Mouse (Mus musculus): ENCODE data around the gene Tada3. TPM values are rescaled to one million over a fixed set of nuclear protein-coding genes. Genes with fewer than 3 reads are reported as not detected.

The Tada3 gene
- polyA plus RNA-seq, 1 experiment from 2014 or later = 44.4 TPM

DNA sequence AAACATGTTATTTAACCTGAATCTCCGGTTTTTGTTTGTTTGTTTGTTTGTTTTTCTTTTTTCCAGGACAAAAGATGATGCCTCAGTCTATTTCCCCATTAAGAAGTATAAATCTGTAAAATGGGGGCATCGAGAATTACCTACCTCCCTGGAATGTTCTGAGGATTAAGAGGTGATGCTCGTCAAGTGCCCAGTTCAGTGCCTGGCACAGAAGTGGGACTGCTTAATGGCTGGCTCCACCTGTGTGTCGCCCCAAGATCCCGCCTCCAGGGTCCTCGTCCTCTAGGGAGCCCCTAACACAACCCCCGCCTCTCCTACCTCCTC, 549 bp downstream of the Tada3 start:
- ATAC-seq = no peak

GRCm38 (mm10) chr6:113373491-113373890, 4.2 kb downstream of the Tada3 start:
- ATAC-seq = no peak
- Histone ChIP-seq H3K27me3 (replicated peaks; ENCODE audit: control insufficient read depth, insufficient read depth, low read length) (no peaks in the 10 kb centered on the region), H3K36me3 (ENCODE audit: control insufficient read depth, insufficient read depth, low read length) (peaks cover 6% of the 10 kb centered on the region; the same call in 1 of the 2 replicates), H3K27ac (ENCODE audit: low read length) (no peak overlapping the region), H3K9ac (ENCODE audit: low read depth, low read length) (no peak overlapping the region), H3K4me1 (ENCODE audit: control insufficient read depth, insufficient read depth, low read length) (peaks cover 6% of the 10 kb centered on the region; the same call in 1 of the 2 replicates), H3K9me3 (ENCODE audit: control insufficient read depth, low read length) (no peaks in the 10 kb centered on the region), H3K4me2 (ENCODE audit: low read depth, low read length) (no peak overlapping the region), H3K4me3 (ENCODE audit: low read length) (no peak overlapping the region)
- 84% methylated on average over 4 of the region's 4 CpGs for WGBS

More for the DNA sequence above, 549 bp downstream of the Tada3 start:
- H3K4me3 ChIP-seq (ENCODE audit: low read length) = peak overlapping the region; percentile 96
- no peaks in the 10 kb centered on the region for H3K27me3 ChIP-seq (replicated peaks; ENCODE audit: control insufficient read depth, insufficient read depth, low read length)
- WGBS = 7% methylated on average over 7 of the region's 7 CpGs
- H3K4me1 ChIP-seq (ENCODE audit: control insufficient read depth, insufficient read depth, low read length) = peaks cover 16% of the 10 kb centered on the region
- H3K27ac ChIP-seq (ENCODE audit: low read length) = peak overlapping the region; percentile 97
- peak overlapping the region; percentile 70 for H3K4me2 ChIP-seq (ENCODE audit: low read depth, low read length)
- peaks cover 6% of the 10 kb centered on the region for H3K36me3 ChIP-seq (ENCODE audit: control insufficient read depth, insufficient read depth, low read length)
- no peaks in the 10 kb centered on the region for H3K9me3 ChIP-seq (ENCODE audit: control insufficient read depth, low read length)
- H3K9ac ChIP-seq (ENCODE audit: low read depth, low read length) = peak overlapping the region; percentile 97

DNA sequence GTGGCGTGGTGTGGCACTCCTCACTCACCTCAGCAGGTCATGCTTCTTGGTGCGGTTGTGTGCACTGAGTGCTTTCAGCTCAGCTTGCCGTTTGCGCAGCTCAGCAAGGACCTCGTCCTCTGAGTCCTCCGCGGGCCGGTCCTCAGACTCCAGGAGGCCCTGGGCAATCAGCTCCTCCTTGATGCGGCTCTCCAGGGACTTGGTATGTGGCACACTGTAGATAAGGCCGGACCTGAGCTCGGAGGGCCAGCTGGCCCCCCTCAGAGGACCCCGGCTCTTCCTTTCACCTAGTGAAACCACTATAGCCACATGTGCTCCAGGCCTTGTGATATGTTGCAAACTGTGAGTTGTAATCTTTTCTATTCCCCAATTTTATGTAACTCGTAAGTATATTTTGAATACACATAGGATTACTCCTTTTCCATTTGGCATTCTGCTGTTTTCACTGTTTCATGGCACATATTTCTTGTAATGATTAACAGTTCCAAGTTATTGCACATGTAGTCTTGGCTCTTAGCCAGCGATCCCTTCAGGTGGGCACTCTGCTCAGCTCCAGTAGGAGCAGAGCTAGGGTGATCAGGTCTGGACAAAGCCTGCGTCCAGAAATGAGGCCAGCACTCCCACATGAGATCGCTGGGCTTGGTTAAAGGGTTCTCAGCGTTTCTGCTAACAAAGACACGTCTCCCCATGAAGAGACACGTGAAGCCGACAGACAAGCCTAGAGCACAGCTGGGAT, 7.3 kb downstream of the Tada3 start:
- ATAC-seq = peak; percentile 84
- no peaks in the 10 kb centered on the region for H3K27me3 ChIP-seq (replicated peaks; ENCODE audit: control insufficient read depth, insufficient read depth, low read length)
- no peak overlapping the region for H3K4me3 ChIP-seq (ENCODE audit: low read length)
- peaks cover 13% of the 10 kb centered on the region for H3K36me3 ChIP-seq (ENCODE audit: control insufficient read depth, insufficient read depth, low read length)
- peaks cover 4% of the 10 kb centered on the region; the same call in 1 of the 2 replicates for H3K4me1 ChIP-seq (ENCODE audit: control insufficient read depth, insufficient read depth, low read length)
- peak overlapping the region; percentile 27 for H3K27ac ChIP-seq (ENCODE audit: low read length)
- WGBS = 73% methylated on average over 20 of the region's 20 CpGs
- H3K4me2 ChIP-seq (ENCODE audit: low read depth, low read length) = no peak overlapping the region
- no peak overlapping the region for H3K9ac ChIP-seq (ENCODE audit: low read depth, low read length)
- H3K9me3 ChIP-seq (ENCODE audit: control insufficient read depth, low read length) = no peaks in the 10 kb centered on the region

GRCm38 (mm10) chr6:113368577-113368976, 9.1 kb downstream of the Tada3 start:
- H3K4me1 ChIP-seq (ENCODE audit: control insufficient read depth, insufficient read depth, low read length) = peaks cover 4% of the 10 kb centered on the region; the same call in 1 of the 2 replicates
- H3K9me3 ChIP-seq (ENCODE audit: control insufficient read depth, low read length) = no peaks in the 10 kb centered on the region
- no peak overlapping the region for H3K27ac ChIP-seq (ENCODE audit: low read length)
- no peak for ATAC-seq
- H3K9ac ChIP-seq (ENCODE audit: low read depth, low read length) = no peak overlapping the region
- peaks cover 13% of the 10 kb centered on the region for H3K36me3 ChIP-seq (ENCODE audit: control insufficient read depth, insufficient read depth, low read length)
- 88% methylated on average over 5 of the region's 5 CpGs for WGBS
- H3K27me3 ChIP-seq (replicated peaks; ENCODE audit: control insufficient read depth, insufficient read depth, low read length) = no peaks in the 10 kb centered on the region
- no peak overlapping the region for H3K4me2 ChIP-seq (ENCODE audit: low read depth, low read length)
- H3K4me3 ChIP-seq (ENCODE audit: low read length) = no peak overlapping the region

DNA sequence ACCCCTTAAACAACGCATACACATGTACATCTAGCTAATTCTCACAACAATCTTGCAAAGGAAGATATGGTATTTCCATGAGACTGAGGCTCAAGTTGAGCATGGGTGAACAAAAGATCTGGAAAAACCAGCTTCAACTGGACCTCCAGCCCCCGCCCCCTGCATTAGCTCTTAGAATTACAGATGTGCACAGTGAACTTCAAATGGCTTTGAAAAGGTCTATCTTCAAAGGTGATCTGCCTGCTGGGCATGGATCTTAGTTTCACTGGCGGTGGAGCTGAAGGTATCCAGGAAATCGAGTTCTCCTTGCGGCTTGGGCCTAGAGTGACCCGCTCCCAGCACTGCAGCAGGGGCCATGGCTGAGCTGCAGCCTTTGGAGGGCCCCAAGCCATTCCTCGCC, 9.6 kb downstream of the Tada3 start:
- Histone ChIP-seq H3K27ac (ENCODE audit: low read length) (no peak overlapping the region), H3K4me2 (ENCODE audit: low read depth, low read length) (no peak overlapping the region), H3K9me3 (ENCODE audit: control insufficient read depth, low read length) (no peaks in the 10 kb centered on the region), H3K36me3 (ENCODE audit: control insufficient read depth, insufficient read depth, low read length) (peaks cover 13% of the 10 kb centered on the region), H3K27me3 (replicated peaks; ENCODE audit: control insufficient read depth, insufficient read depth, low read length) (no peaks in the 10 kb centered on the region), H3K9ac (ENCODE audit: low read depth, low read length) (no peak overlapping the region), H3K4me3 (ENCODE audit: low read length) (no peak overlapping the region), H3K4me1 (ENCODE audit: control insufficient read depth, insufficient read depth, low read length) (peaks cover 4% of the 10 kb centered on the region; the same call in 1 of the 2 replicates)
- 90% methylated on average over 7 of the region's 7 CpGs for WGBS
- ATAC-seq = no peak

DNA sequence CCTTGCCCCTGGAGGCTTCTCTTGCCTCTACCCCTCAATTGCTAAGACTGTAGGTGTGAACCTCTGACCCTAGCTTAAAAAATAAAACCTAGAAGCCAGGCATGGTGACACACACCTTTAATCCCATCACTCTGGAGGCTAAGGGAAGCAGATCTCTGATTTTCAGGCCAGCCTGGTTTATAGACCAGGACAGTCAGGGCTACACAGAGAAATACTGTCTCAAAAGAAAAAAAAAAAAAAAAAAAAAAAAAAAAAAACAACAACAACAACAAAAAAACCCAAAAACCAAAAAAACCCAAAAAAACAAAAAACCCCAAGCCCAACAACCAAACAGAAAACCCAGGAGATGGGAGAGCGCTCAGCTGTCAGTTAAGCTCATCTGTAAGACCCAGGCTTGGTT, 10.1 kb downstream of the Tada3 start:
- H3K27me3 ChIP-seq (replicated peaks; ENCODE audit: control insufficient read depth, insufficient read depth, low read length) = no peaks in the 10 kb centered on the region
- peaks cover 13% of the 10 kb centered on the region for H3K36me3 ChIP-seq (ENCODE audit: control insufficient read depth, insufficient read depth, low read length)
- H3K4me3 ChIP-seq (ENCODE audit: low read length) = no peak overlapping the region
- no peak overlapping the region for H3K27ac ChIP-seq (ENCODE audit: low read length)
- peaks cover 4% of the 10 kb centered on the region; the same call in 1 of the 2 replicates for H3K4me1 ChIP-seq (ENCODE audit: control insufficient read depth, insufficient read depth, low read length)
- no peaks in the 10 kb centered on the region for H3K9me3 ChIP-seq (ENCODE audit: control insufficient read depth, low read length)
- ATAC-seq = no peak
- no peak overlapping the region for H3K4me2 ChIP-seq (ENCODE audit: low read depth, low read length)
- no peak overlapping the region for H3K9ac ChIP-seq (ENCODE audit: low read depth, low read length)
- WGBS = 96% methylated on average over 1 of the region's 1 CpGs

DNA sequence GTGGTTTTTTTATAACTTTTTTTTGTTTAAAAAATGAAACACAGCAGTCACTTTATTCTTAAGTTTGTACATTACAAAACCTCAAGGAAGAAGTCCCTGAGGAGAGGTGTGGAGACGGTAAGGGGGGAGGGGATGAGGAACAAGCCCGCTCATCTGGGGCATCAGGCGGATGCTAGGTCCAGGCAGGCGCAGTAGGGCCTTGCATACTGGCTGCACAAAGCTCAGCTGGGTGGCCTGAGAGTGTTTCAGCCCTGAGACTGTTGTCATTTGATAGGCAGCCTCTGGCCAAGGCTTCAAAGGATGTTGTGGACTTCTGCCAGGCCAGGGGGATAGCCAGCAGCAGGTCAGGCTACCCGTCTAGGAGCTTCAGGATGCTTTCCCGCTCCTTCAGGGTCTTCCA, 11.0 kb downstream of the Tada3 start:
- H3K27ac ChIP-seq (ENCODE audit: low read length) = no peak overlapping the region
- H3K4me2 ChIP-seq (ENCODE audit: low read depth, low read length) = no peak overlapping the region
- no peak for ATAC-seq
- no peaks in the 10 kb centered on the region for H3K27me3 ChIP-seq (replicated peaks; ENCODE audit: control insufficient read depth, insufficient read depth, low read length)
- H3K9ac ChIP-seq (ENCODE audit: low read depth, low read length) = no peak overlapping the region
- H3K4me3 ChIP-seq (ENCODE audit: low read length) = no peak overlapping the region
- peaks cover 4% of the 10 kb centered on the region; the same call in 1 of the 2 replicates for H3K4me1 ChIP-seq (ENCODE audit: control insufficient read depth, insufficient read depth, low read length)
- WGBS = 91% methylated on average over 6 of the region's 6 CpGs
- H3K36me3 ChIP-seq (ENCODE audit: control insufficient read depth, insufficient read depth, low read length) = peaks cover 13% of the 10 kb centered on the region
- H3K9me3 ChIP-seq (ENCODE audit: control insufficient read depth, low read length) = no peaks in the 10 kb centered on the region

- Histone ChIP-seq H3K27me3 (replicated peaks; ENCODE audit: control insufficient read depth, insufficient read depth, low read length) (no peaks in the 10 kb centered on the region), H3K36me3 (ENCODE audit: control insufficient read depth, insufficient read depth, low read length) (peaks cover 11% of the 10 kb centered on the region), H3K9me3 (ENCODE audit: control insufficient read depth, low read length) (no peaks in the 10 kb centered on the region), H3K4me1 (ENCODE audit: control insufficient read depth, insufficient read depth, low read length) (no peaks in the 10 kb centered on the region), H3K4me2 (ENCODE audit: low read depth, low read length) (no peak overlapping the region), H3K4me3 (ENCODE audit: low read length) (no peak overlapping the region), H3K27ac (ENCODE audit: low read length) (no peak overlapping the region), H3K9ac (ENCODE audit: low read depth, low read length) (no peak overlapping the region)
- no peak for ATAC-seq
- WGBS = 63% methylated on average over 8 of the region's 8 CpGs
Measured at GRCm38 (mm10) chr6:113364518-113365135, 13.1 kb downstream of the Tada3 start.

DNA sequence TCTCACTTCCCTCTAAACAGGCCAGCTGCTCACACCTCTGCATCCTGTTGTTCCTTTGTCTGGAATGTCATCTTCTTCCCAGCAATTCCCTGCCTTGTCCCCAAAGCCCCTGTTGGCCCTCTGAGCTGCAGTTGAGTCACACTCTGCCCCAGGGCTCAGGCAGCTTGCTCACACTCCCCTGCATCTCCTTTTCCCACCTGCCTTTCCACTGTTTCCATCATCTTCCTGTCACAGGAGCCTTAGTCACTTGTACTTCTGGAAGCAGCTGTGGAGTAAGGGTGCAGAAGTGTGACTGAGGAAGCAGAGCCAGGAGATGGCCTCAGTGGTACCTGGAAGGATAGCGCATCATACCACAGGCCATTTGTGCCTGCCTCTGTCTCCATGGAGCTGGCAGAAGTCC, 15.4 kb downstream of the Tada3 start:
- H3K4me3 ChIP-seq (ENCODE audit: low read length) = no peak overlapping the region
- H3K27ac ChIP-seq (ENCODE audit: low read length) = no peak overlapping the region
- H3K9me3 ChIP-seq (ENCODE audit: control insufficient read depth, low read length) = no peaks in the 10 kb centered on the region
- ATAC-seq = no peak
- H3K9ac ChIP-seq (ENCODE audit: low read depth, low read length) = no peak overlapping the region
- no peak overlapping the region for H3K4me2 ChIP-seq (ENCODE audit: low read depth, low read length)
- no peaks in the 10 kb centered on the region for H3K27me3 ChIP-seq (replicated peaks; ENCODE audit: control insufficient read depth, insufficient read depth, low read length)
- 93% methylated on average over 1 of the region's 1 CpGs for WGBS
- H3K4me1 ChIP-seq (ENCODE audit: control insufficient read depth, insufficient read depth, low read length) = no peaks in the 10 kb centered on the region
- H3K36me3 ChIP-seq (ENCODE audit: control insufficient read depth, insufficient read depth, low read length) = peaks cover 7% of the 10 kb centered on the region; the same call in 1 of the 2 replicates
